Mouse (Mus musculus): ENCODE results near the gene Gm14085.

Gene Gm14085

DNA sequence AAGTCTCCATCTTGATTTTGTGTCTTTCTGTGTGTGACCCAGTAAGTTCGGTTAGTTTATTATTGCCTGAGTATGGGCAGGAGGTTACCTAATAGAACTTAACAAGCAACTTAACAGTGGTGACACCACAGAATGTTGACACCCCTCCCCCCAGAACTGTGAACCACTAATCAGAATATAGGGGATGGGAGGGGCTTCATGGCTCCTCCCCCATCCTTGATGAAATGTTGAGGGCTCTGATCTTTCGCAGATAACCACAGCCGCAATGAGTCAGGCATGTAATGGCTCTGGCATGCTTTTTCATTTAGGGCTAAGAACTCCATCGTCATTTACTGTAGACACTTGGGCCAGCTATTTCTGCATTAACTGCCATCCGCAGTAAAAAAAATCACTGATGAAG lies 76.5 kb downstream of the Gm14085 start:
- no peak for DNase-seq (ENCODE audit: low read depth, low spot score)

DNA sequence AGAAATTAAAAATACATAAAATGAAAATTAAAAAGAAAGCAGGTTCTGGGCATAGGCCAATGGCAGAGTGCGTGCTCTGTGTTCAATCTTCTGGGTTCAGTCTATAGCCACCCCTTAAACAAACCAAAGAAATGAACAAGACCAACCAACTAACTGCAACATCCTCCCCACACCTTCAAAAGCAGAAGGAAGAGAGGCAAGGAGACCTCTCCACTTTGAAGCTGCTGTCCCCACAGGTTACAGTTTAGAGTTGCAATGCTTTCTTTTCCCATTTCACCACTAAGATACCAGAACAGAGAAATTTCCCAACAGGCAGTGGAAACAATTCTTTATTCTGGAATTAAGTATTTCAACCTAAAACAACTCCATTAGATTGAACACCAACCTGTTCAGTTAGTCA lies 77.5 kb downstream of the Gm14085 start:
- DNase-seq (ENCODE audit: low read depth, low spot score), result no peak

DNA sequence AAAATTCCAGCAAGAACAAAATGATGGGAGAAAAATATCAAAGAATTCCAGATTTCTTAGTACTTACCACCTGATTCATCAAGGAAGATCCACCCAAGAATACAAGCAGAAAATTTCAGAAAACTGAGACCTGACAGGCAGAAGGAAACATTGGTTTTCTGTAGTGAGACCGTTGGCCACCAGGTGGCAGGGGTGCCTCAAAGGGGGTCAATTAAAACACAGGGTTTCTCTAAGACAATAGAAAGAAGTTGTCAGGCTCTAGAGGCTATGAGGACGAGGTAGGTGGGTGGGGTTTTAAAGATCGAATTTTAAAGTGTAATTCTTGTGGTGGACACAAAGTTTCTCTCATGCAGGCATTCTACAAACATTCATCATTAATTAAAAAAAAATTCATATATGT lies 84.7 kb downstream of the Gm14085 start:
- DNase-seq (ENCODE audit: low read depth, low spot score), result no peak

DNA sequence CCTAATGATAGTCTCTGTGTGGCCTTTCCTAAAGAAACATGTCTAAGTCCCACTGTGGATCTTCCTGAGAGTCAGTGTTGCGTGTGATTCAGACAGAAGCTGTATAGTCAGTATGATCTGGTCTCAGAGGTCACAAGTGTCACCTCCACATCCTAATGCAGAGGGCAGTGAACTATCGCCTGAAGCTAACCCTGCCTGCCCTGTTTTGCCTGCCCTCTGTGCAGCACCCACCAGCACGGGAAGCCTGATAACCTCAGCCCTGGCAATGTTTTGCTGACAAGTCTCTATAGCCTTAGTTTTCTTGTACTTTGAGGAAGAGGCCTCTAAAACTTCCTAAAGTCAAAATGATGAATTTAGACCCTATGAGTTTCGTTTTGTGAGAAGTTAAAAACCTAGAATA lies 85.7 kb downstream of the Gm14085 start:
- DNase-seq (ENCODE audit: low read depth, low spot score), result no peak

DNA sequence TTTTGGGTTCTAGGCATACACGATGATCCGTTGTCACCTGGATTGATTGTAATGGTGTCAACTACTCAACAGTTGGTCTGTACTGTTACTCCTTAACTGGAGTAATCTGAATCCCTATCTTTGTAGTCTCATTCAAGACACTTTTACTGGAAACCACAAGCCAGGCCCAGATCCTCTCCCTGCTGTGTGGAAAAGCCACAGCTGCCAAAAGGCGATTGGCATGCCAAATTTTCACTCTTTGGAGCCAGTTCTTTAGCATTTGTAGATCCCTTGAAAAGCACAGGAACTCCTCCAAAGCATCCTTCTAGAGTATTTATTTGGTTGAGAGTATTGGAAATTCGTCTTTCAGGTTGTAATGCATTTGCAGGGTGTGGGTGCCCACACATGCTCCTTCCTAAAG lies 86.6 kb downstream of the Gm14085 start:
- no peak for DNase-seq (ENCODE audit: low read depth, low spot score)

DNA sequence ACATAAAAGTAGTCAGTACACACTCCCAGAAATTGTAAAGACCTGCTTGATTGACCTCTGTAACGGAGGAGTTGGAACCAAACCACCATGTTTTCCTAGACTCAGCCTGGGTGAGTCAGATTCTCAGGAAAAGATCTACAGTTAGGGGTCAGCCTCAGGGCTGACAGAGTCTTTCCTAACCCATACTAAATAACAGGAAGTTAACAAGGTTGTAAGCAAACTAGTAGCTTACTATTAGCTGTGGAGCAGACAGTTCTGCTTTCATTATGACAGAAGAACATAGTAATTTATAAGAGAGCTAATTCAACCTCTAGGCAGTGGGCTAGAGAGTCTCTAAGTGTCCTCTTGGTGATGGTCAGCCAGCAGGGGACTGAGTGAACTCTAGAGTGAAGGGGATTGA lies 87.7 kb downstream of the Gm14085 start:
- no peak for DNase-seq (ENCODE audit: low read depth, low spot score)

DNA sequence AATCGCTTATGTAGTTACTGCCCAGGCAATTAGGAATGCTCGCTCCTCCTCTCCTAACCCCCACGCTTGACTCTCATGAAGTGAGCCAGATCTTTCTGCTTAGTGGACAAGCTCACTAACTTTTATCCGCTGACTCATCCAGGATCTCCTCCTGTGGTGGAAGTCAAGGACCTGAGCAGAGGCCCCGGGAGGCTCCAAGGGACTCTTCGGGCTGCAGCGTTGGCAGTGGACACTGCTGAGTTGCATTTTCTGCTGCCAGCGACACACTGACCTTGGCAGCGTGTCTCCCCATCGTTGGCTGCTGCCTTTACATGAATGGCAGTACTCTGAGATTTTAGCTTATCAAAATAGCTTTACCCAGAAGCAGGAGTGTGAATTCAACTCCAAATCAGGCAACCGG lies 90.7 kb downstream of the Gm14085 start:
- no peak for DNase-seq (ENCODE audit: low read depth, low spot score)

DNA sequence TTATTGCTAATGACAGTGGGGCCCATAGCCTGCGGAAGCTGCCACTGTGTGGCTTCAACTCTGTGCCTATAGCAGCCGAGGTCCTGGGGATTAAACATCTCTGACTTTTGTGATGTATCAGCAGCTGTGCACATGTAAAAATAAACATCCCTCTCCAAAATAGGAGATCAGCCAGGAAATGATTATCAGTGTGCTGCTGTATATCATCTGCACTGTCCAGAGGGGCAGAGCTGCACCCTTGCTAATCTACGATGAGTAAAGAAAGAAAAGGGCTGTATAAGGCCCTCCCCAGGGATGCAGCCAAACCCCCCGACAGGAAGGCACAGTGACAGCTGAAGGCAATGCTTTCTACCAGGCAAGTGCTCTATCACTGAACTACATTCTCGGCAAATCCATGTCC lies 91.6 kb downstream of the Gm14085 start:
- no peak for DNase-seq (ENCODE audit: low read depth, low spot score)

DNA sequence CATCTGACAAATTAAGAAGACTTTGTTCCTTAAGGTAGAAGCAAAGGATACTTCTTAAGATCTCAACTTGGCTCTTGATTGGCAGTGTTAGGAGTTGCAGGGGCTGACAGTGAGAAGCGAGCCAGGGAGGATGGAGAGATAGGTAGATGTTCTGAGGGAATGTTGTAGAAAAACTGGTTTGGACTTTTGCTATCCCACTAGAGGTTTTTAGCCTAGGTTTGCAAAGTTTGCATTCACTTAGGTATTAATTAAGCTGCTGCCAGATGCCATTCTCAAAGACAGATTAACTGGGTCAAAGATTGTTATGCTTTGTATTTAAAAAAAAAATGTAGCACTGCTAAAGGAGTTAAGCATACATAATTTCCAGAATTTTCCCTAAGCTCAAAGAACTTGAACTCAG lies 92.6 kb downstream of the Gm14085 start:
- no peak for DNase-seq (ENCODE audit: low read depth, low spot score)

Measured in WW6 (cell line).